Mouse (Mus musculus): ENCODE results near the gene Gal3st2b.
"Not testable (repeated sequence)": the region's sequence is repeated elsewhere in the genome, so short reads cannot be mapped to it uniquely, and the experiment has no call there.

DNA sequence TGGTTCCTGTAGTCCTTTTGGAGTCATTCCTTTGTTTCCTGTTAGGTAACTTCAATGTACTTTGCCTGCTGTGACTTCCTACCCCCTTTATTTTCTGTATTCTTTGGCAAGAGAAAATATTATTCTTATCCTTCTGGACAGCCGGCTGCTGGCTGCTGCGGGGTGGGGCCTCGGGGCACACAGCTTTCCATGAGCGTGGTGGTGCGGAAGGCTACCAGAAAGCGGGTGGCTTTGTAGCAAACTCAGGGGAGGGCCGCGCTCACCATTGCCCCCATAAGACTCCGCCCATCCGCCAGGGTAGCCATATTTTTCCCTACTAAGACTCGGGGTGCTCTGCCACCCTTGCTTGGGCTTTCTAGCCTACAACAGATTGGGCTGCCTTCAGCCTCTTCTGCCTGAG lies 36.3 kb upstream of the Gal3st2b start:
- TF ChIP-seq CTCF (conservative IDR thresholded peaks at IDR 0.05; ENCODE audit: insufficient read depth, insufficient read length, low read depth, low read length); POLR2A (IDR thresholded peaks at IDR 0.05; ENCODE audit: low read depth, low read length): not testable (repeated sequence)
